Mouse (Mus musculus) forebrain, embryonic 11.5 days (tissue): ENCODE measurements around the gene Azin2. TPM values are rescaled to one million over a fixed set of nuclear protein-coding genes. Genes with fewer than 3 reads are reported as not detected.

ENCODE experiments used
- ATAC-seq: fragments of 200-750 bp; cut with Nextera tagmentation; replicated peaks from 2 replicates; pipeline ENCODE4 v1.8.0; 2017; ENCODE audit warnings: moderate TSS enrichment; ENCODE audit not compliant: low FRiP score
- DNase-seq: peaks from one replicate; pipeline ENCODE4 v3.0.0-alpha.2; 2017; ENCODE audit warnings: low spot score
- H3K27ac ChIP-seq: fragments of 300-500 bp; sonication (generic); 2 replicates; pipeline ENCODE4 v1.5.1; 2014; ENCODE audit warnings: low read depth, low read length
- H3K27me3 ChIP-seq: fragments of 300-500 bp; sonication (generic); 2 replicates; pipeline ENCODE4 v1.6.1; 2014; ENCODE audit warnings: mild to moderate bottlenecking, low read length, mixed read lengths; ENCODE audit not compliant: control insufficient read depth, insufficient read depth
- H3K36me3 ChIP-seq: fragments of 300-500 bp; sonication (generic); 2 replicates; pipeline ENCODE4 v1.6.1; 2014; ENCODE audit warnings: mild to moderate bottlenecking, low read length, moderate library complexity, mixed read lengths; ENCODE audit not compliant: control insufficient read depth, insufficient read depth
- H3K4me1 ChIP-seq: fragments of 300-500 bp; sonication (generic); replicated peaks from 2 replicates; pipeline ENCODE4 v1.6.1; 2014; ENCODE audit warnings: low read length, mixed read lengths; ENCODE audit not compliant: control insufficient read depth, insufficient read depth
- H3K4me2 ChIP-seq: fragments of 300-500 bp; sonication (generic); 2 replicates; pipeline ENCODE4 v1.6.1; 2014; ENCODE audit warnings: low read depth, mild to moderate bottlenecking, low read length, moderate library complexity, mixed read lengths; ENCODE audit not compliant: severe bottlenecking
- H3K4me3 ChIP-seq: fragments of 300-500 bp; sonication (generic); 2 replicates; pipeline ENCODE4 v1.5.1; 2014; ENCODE audit warnings: low read depth, low read length
- H3K9ac ChIP-seq: fragments of 300-500 bp; sonication (generic); 2 replicates; pipeline ENCODE4 v1.6.1; 2014; ENCODE audit warnings: low read length
- H3K9me3 ChIP-seq: fragments of 300-500 bp; sonication (generic); 2 replicates; pipeline ENCODE4 v1.6.1; 2016; ENCODE audit warnings: low read length, mixed read lengths; ENCODE audit not compliant: control insufficient read depth
- WGBS: fragments of 180-500 bp; shearing (Covaris S2); extraction: QIAGEN DNeasy Blood & Tissue Kit; methylation state at CpG from one replicate; pipeline ENCODE4 v1.1.7; 2014; 5-methylcytosine and 5-hydroxymethylcytosine counted together
- polyA plus RNA-seq: library from polyadenylated mRNA; unstranded; fragments of >200 nt; fragmentation: Nextera tagmentation; extraction: Ambion mirVana; gene quantifications from 2 replicates; pipeline ENCODE4 v1.2.1, GENCODE M21; 2014

Azin2 gene
- polyA plus RNA-seq, 1 experiment from 2014 or later = 11.5 TPM

GRCm38 (mm10) chr4:128942346-128942745, 19.9 kb downstream of the Azin2 start:
- Histone ChIP-seq H3K9me3 (no peaks in the 10 kb centered on the region), H3K4me1 (no peaks in the 10 kb centered on the region), H3K4me3 (no peak overlapping the region), H3K36me3 (no peaks in the 10 kb centered on the region), H3K27ac (no peak overlapping the region), H3K9ac (no peak overlapping the region), H3K27me3 (no peaks in the 10 kb centered on the region), H3K4me2 (no peak overlapping the region)
- ATAC-seq (no peak), DNase-seq (no peak)
- 47% methylated on average over 3 of the region's 3 CpGs for WGBS

DNA sequence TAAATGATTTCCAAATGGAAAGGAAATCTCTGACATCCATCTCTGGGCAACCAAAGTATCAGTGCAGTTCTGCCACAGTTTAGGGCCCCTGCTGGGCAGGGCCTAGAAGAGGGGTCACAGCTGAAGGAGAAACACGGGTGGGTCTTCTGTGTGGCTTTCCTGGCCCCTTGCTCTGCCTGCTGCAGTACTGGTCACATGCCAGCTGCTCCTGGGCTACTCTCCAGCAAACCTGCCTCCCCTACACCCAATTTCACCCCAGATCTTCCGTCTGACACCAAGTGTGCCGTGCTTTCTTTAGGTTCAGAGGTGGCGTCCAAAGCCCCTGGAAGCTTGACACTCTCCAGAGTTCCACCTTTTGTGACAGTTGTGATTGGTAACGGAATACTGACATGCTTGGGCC, 26.6 kb downstream of the Azin2 start:
- Histone ChIP-seq H3K4me2 (no peak overlapping the region), H3K4me1 (no peaks in the 10 kb centered on the region), H3K9ac (no peak overlapping the region), H3K4me3 (no peak overlapping the region), H3K27me3 (no peaks in the 10 kb centered on the region), H3K9me3 (no peaks in the 10 kb centered on the region), H3K27ac (no peak overlapping the region), H3K36me3 (no peaks in the 10 kb centered on the region)
- no peak for ATAC-seq
- DNase-seq = no peak
- 72% methylated on average over 5 of the region's 5 CpGs for WGBS

- Histone ChIP-seq H3K9ac (no peak overlapping the region), H3K27me3 (no peaks in the 10 kb centered on the region), H3K27ac (no peak overlapping the region), H3K9me3 (no peaks in the 10 kb centered on the region), H3K36me3 (no peaks in the 10 kb centered on the region), H3K4me1 (no peaks in the 10 kb centered on the region), H3K4me2 (no peak overlapping the region), H3K4me3 (no peak overlapping the region)
- DNase-seq (no peak), ATAC-seq (no peak)
- whole genome bisulfite sequencing = 78% methylated on average over 7 of the region's 7 CpGs
Measured at GRCm38 (mm10) chr4:128932783-128933182, 29.5 kb downstream of the Azin2 start.

DNA sequence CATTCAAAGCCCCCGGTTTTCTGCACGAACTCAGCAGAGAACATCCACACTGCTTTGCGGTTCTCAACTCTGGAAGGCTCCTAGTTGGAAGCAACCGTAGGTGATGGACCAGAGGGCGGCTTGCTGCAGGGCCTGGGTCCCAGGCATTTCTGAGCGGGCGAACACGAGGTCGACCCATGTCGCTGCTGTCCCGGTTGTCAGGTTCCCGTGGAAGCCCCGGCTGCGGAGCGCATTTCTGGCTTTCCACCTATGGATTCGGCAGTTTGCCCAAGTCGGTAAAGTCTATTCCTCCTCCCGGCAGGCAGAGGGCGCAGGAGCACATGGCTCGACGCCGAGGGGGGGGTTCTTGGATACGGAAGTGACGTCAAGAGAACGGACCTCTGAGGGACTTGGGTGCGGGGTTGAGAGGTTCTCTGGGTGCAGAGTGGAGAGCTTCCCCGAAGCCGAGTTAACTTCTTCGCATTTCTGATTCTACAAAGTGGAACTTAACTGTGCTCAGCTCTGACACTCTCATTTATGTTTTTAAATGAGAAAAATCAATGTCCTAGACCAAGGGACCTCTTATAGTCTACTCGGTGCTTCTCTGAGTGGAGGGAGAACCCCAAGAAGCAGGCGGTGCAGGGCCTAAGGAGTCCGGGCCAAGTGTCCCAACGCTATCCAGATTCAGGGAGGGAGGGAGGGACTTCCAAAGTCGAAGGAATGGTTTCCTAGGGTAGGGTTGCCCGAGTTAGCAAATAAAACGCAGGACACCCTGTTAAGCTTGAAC, 37.2 kb downstream of the Azin2 start:
- Histone ChIP-seq H3K4me3 (peak overlapping the region; percentile 24), H3K4me2 (peak overlapping the region; percentile 47), H3K9me3 (no peaks in the 10 kb centered on the region), H3K4me1 (no peaks in the 10 kb centered on the region), H3K27me3 (no peaks in the 10 kb centered on the region; the same call in 1 of the 2 replicates), H3K9ac (peak overlapping the region; percentile 37; the same call in 1 of the 2 replicates), H3K27ac (no peak overlapping the region), H3K36me3 (no peaks in the 10 kb centered on the region)
- DNase-seq (peak; percentile 94), ATAC-seq (peak; percentile 83)
- WGBS = 13% methylated on average over 36 of the region's 36 CpGs

DNA sequence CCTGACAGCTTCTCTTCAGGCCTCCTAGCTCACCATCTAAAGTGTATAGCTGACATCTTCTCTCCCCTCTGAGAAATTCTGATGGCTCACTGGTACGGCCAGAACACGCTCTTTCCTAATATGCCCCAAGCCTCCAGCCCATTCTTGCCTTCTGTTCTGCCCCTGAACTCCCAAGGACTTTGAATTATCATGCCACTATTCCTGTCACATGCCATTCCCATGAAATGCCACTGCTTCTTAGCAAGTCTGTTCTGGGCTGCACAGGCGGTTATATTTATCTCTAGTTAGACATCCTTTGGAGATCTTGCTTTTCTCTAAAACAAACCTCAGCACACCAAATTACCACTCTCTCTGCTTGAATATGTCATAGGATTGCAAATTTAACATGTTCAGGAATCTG, 38.6 kb downstream of the Azin2 start:
- no peak for ATAC-seq
- 93% methylated on average over 3 of the region's 3 CpGs for WGBS

GRCm38 (mm10) chr4:128919106-128919505, 43.1 kb downstream of the Azin2 start:
- Histone ChIP-seq H3K4me3 (no peak overlapping the region), H3K4me2 (no peak overlapping the region), H3K36me3 (no peaks in the 10 kb centered on the region), H3K9ac (no peak overlapping the region), H3K4me1 (no peaks in the 10 kb centered on the region), H3K9me3 (no peaks in the 10 kb centered on the region), H3K27me3 (no peaks in the 10 kb centered on the region; the same call in 1 of the 2 replicates), H3K27ac (no peak overlapping the region)
- no peak for DNase-seq
- 27% methylated on average over 10 of the region's 10 CpGs for WGBS
- ATAC-seq = no peak

More for the DNA sequence above, 38.6 kb downstream of the Azin2 start:
- no peak overlapping the region for H3K4me3 ChIP-seq
- H3K4me1 ChIP-seq = no peaks in the 10 kb centered on the region
- H3K9ac ChIP-seq = no peak overlapping the region
- no peaks in the 10 kb centered on the region for H3K36me3 ChIP-seq
- no peak overlapping the region for H3K4me2 ChIP-seq
- H3K27ac ChIP-seq = no peak overlapping the region
- no peak for DNase-seq
- no peaks in the 10 kb centered on the region for H3K9me3 ChIP-seq
- H3K27me3 ChIP-seq = no peaks in the 10 kb centered on the region; the same call in 1 of the 2 replicates

GRCm38 (mm10) chr4:128918187-128918586, 44.1 kb downstream of the Azin2 start:
- no peak for DNase-seq
- no peak overlapping the region for H3K9ac ChIP-seq
- H3K9me3 ChIP-seq = no peaks in the 10 kb centered on the region
- H3K27me3 ChIP-seq = no peaks in the 10 kb centered on the region; the same call in 1 of the 2 replicates
- H3K27ac ChIP-seq = no peak overlapping the region
- 84% methylated on average over 3 of the region's 3 CpGs for WGBS
- no peaks in the 10 kb centered on the region for H3K4me1 ChIP-seq
- ATAC-seq = no peak
- no peaks in the 10 kb centered on the region for H3K36me3 ChIP-seq
- no peak overlapping the region for H3K4me2 ChIP-seq
- H3K4me3 ChIP-seq = no peak overlapping the region

- Histone ChIP-seq H3K4me3 (no peak overlapping the region), H3K36me3 (no peaks in the 10 kb centered on the region), H3K9me3 (no peaks in the 10 kb centered on the region), H3K27me3 (no peaks in the 10 kb centered on the region), H3K9ac (no peak overlapping the region), H3K27ac (no peak overlapping the region), H3K4me2 (no peak overlapping the region), H3K4me1 (no peaks in the 10 kb centered on the region)
- no peak for ATAC-seq
- 71% methylated on average over 6 of the region's 6 CpGs for WGBS
- DNase-seq = no peak
Measured at GRCm38 (mm10) chr4:128917756-128918155, 44.5 kb downstream of the Azin2 start.

- Histone ChIP-seq H3K4me2 (no peak overlapping the region), H3K9me3 (no peaks in the 10 kb centered on the region), H3K4me3 (no peak overlapping the region), H3K27ac (no peak overlapping the region), H3K4me1 (no peaks in the 10 kb centered on the region), H3K27me3 (no peaks in the 10 kb centered on the region), H3K9ac (no peak overlapping the region), H3K36me3 (no peaks in the 10 kb centered on the region)
- 83% methylated on average over 3 of the region's 3 CpGs for WGBS
- DNase-seq (no peak), ATAC-seq (no peak)
Measured at GRCm38 (mm10) chr4:128917119-128917518, 45.1 kb downstream of the Azin2 start.
